26 mouse cellular contexts compared by ENCODE assay signal in genomic region chr9:45745451-45745850, GRCm38 (mm10).
DNase-seq lines count a peak whose midpoint lies in the region; ATAC-seq and TF ChIP-seq lines count a peak whose summit lies in the region.
"Had no signal": no experiment of that assay in that cellular context is flagged by ENCODE, and none has a peak within 500 bp of the region (broad histone marks: within the 10 kb centered on the region; RNA-seq: fewer than 3 reads in every experiment).

No protein-coding gene starts in this region.

- no peak for DNase-seq in forebrain, embryonic 10.5 days (ENCODE audit: extremely low spot score, low spot score)
- DNase-seq in midbrain, postnatal 0 days (ENCODE audit: low spot score): peak; percentile 7
- no peak for DNase-seq in midbrain, embryonic 11.5 days (ENCODE audit: low spot score, missing footprints)
- DNase-seq in liver, embryonic 14.5 days (ENCODE audit: low read depth in 3 of 3, low spot score in 3 of 3): peak in 1 of 3 experiments; percentile 14
- no peak for DNase-seq in urinary bladder, postnatal 25 days (ENCODE audit: low spot score)
- DNase-seq: adrenal gland, adult 2 months; cerebellum, adult 9-11 months; forebrain, postnatal 0 days; gastrocnemius, postnatal 14 days; heart, adult 18-20 months; heart, postnatal 10 days; lung, adult 2 months; lung, postnatal 14 days; right cerebral cortex, postnatal 14 days; thymus, postnatal 14 days had no signal

- no peaks in the 10 kb centered on the region for H3K9me3 ChIP-seq in forebrain, embryonic 13.5 days (replicated peaks)
- H3K9me3 ChIP-seq in forebrain, embryonic 10.5 days: no peaks in the 10 kb centered on the region
- no peaks in the 10 kb centered on the region for H3K9me3 ChIP-seq in midbrain, postnatal 0 days (ENCODE audit: low read length)
- H3K9me3 ChIP-seq in midbrain, embryonic 11.5 days (ENCODE audit: control insufficient read depth, low read length): no peaks in the 10 kb centered on the region
- H3K9me3 ChIP-seq in liver, embryonic 14.5 days (ENCODE audit: control insufficient read depth, low read length): no peaks in the 10 kb centered on the region
- H3K9me3 ChIP-seq in neural tube, embryonic 15.5 days (replicated peaks): no peaks in the 10 kb centered on the region
- H3K9me3 ChIP-seq in hindbrain, embryonic 16.5 days (ENCODE audit: control insufficient read depth, low read length): no peaks in the 10 kb centered on the region
- H3K9me3 ChIP-seq: embryonic facial prominence, embryonic 10.5 days; heart, embryonic 12.5 days; kidney, embryonic 15.5 days; limb, embryonic 12.5 days had no signal

- H3K9ac ChIP-seq in forebrain, embryonic 13.5 days: no peak overlapping the region
- H3K9ac ChIP-seq in midbrain, postnatal 0 days (replicated peaks; ENCODE audit: low read length, poor library complexity, severe bottlenecking): no peak overlapping the region
- H3K9ac ChIP-seq in midbrain, embryonic 11.5 days (ENCODE audit: low read length): no peak overlapping the region
- H3K9ac ChIP-seq in liver, embryonic 14.5 days (replicated peaks): no peak overlapping the region
- no peak overlapping the region for H3K9ac ChIP-seq in neural tube, embryonic 15.5 days (replicated peaks)
- H3K9ac ChIP-seq in hindbrain, embryonic 16.5 days (ENCODE audit: low read depth, low read length): no peak overlapping the region
- H3K9ac ChIP-seq: forebrain, postnatal 0 days; heart, embryonic 12.5 days; kidney, embryonic 15.5 days; limb, embryonic 12.5 days had no signal

- H3K4me2 ChIP-seq in forebrain, embryonic 13.5 days: no peak overlapping the region
- H3K4me2 ChIP-seq in midbrain, postnatal 0 days (ENCODE audit: low read depth, low read length, poor library complexity, severe bottlenecking): no peak overlapping the region
- no peak overlapping the region for H3K4me2 ChIP-seq in midbrain, embryonic 11.5 days
- H3K4me2 ChIP-seq in liver, embryonic 14.5 days (ENCODE audit: low read depth): no peak overlapping the region
- no peak overlapping the region for H3K4me2 ChIP-seq in neural tube, embryonic 15.5 days
- H3K4me2 ChIP-seq in hindbrain, embryonic 16.5 days (ENCODE audit: low read length): no peak overlapping the region
- H3K4me2 ChIP-seq: heart, embryonic 12.5 days; kidney, embryonic 15.5 days; limb, embryonic 12.5 days had no signal

- no peaks in the 10 kb centered on the region for H3K27me3 ChIP-seq in forebrain, embryonic 13.5 days
- 0 out of 2 replicates have a peak, but pooled peaks cover 5% of the 10 kb centered on the region for H3K27me3 ChIP-seq in forebrain, embryonic 10.5 days (ENCODE audit: poor library complexity, severe bottlenecking)
- H3K27me3 ChIP-seq in midbrain, postnatal 0 days (ENCODE audit: insufficient read depth, low read length): no peaks in the 10 kb centered on the region
- H3K27me3 ChIP-seq in midbrain, embryonic 11.5 days (ENCODE audit: control insufficient read depth, insufficient read depth, low read length): no peaks in the 10 kb centered on the region
- H3K27me3 ChIP-seq in liver, embryonic 14.5 days (ENCODE audit: control insufficient read depth, insufficient read depth, low read length): no peaks in the 10 kb centered on the region
- H3K27me3 ChIP-seq in neural tube, embryonic 15.5 days (replicated peaks): 0 out of 2 replicates have a peak, but pooled peaks cover 6% of the 10 kb centered on the region
- H3K27me3 ChIP-seq in hindbrain, embryonic 16.5 days (replicated peaks; ENCODE audit: control insufficient read depth, insufficient read depth, low read length): no peaks in the 10 kb centered on the region

- TF ChIP-seq EP300 in liver, embryonic 14.5 days (IDR thresholded peaks at IDR 0.05; ENCODE audit: low read depth): 0 out of 2 replicates have a peak, but pooled peaks have one; percentile 11

- no peak overlapping the region for H3K4me3 ChIP-seq in forebrain, embryonic 13.5 days
- no peak overlapping the region for H3K4me3 ChIP-seq in forebrain, embryonic 10.5 days
- no peak overlapping the region for H3K4me3 ChIP-seq in midbrain, postnatal 0 days (ENCODE audit: low read depth, low read length)
- no peak overlapping the region for H3K4me3 ChIP-seq in midbrain, embryonic 11.5 days (ENCODE audit: low read depth, low read length)
- no peak overlapping the region for H3K4me3 ChIP-seq in liver, embryonic 14.5 days (ENCODE audit: insufficient read depth in 1 of 2, low read depth in 2 of 2, low read length in 2 of 2)
- no peak overlapping the region for H3K4me3 ChIP-seq in neural tube, embryonic 15.5 days (replicated peaks)
- no peak overlapping the region for H3K4me3 ChIP-seq in hindbrain, embryonic 16.5 days (ENCODE audit: low read length)
- H3K4me3 ChIP-seq: embryonic facial prominence, embryonic 10.5 days; heart, embryonic 12.5 days; kidney, embryonic 15.5 days; limb, embryonic 12.5 days had no signal

- 0 out of 2 replicates have a peak overlapping the region, but pooled peaks have one; percentile 20 for H3K27ac ChIP-seq in forebrain, embryonic 13.5 days
- H3K27ac ChIP-seq in forebrain, embryonic 10.5 days: no peak overlapping the region
- H3K27ac ChIP-seq in midbrain, postnatal 0 days (ENCODE audit: low read depth, low read length): no peak overlapping the region
- no peak overlapping the region for H3K27ac ChIP-seq in midbrain, embryonic 11.5 days (ENCODE audit: low read depth, low read length)
- no peak overlapping the region for H3K27ac ChIP-seq in liver, embryonic 14.5 days
- 0 out of 2 replicates have a peak overlapping the region, but pooled peaks have one; percentile 5 for H3K27ac ChIP-seq in neural tube, embryonic 15.5 days (replicated peaks)
- H3K27ac ChIP-seq in hindbrain, embryonic 16.5 days (ENCODE audit: low read depth, low read length): no peak overlapping the region
- H3K27ac ChIP-seq: embryonic facial prominence, embryonic 10.5 days; kidney, embryonic 15.5 days; limb, embryonic 12.5 days; stomach, postnatal 0 days had no signal

- peaks cover 36% of the 10 kb centered on the region for H3K36me3 ChIP-seq in forebrain, embryonic 13.5 days (ENCODE audit: poor library complexity, severe bottlenecking)
- H3K36me3 ChIP-seq in forebrain, embryonic 10.5 days (replicated peaks): no peaks in the 10 kb centered on the region
- H3K36me3 ChIP-seq in midbrain, postnatal 0 days (ENCODE audit: insufficient read depth, low read length): peaks cover 23% of the 10 kb centered on the region
- no peaks in the 10 kb centered on the region for H3K36me3 ChIP-seq in midbrain, embryonic 11.5 days (ENCODE audit: control insufficient read depth, insufficient read depth, low read length)
- no peaks in the 10 kb centered on the region for H3K36me3 ChIP-seq in liver, embryonic 14.5 days (replicated peaks; ENCODE audit: control insufficient read depth, insufficient read depth, low read depth)
- peaks cover 5% of the 10 kb centered on the region; the same call in 1 of the 2 replicates for H3K36me3 ChIP-seq in neural tube, embryonic 15.5 days
- H3K36me3 ChIP-seq in hindbrain, embryonic 16.5 days (ENCODE audit: control insufficient read depth, insufficient read depth, low read length): peaks cover 3% of the 10 kb centered on the region; the same call in 1 of the 2 replicates
- H3K36me3 ChIP-seq: embryonic facial prominence, embryonic 10.5 days; heart, embryonic 12.5 days; kidney, embryonic 15.5 days; limb, embryonic 12.5 days had no signal

- no peak for TF ChIP-seq CTCF in midbrain, postnatal 0 days (IDR thresholded peaks at IDR 0.05)
- no peak for TF ChIP-seq CTCF in liver, embryonic 14.5 days (IDR thresholded peaks at IDR 0.05; ENCODE audit: low read depth)

- no peak for ATAC-seq in forebrain, embryonic 13.5 days
- ATAC-seq in midbrain, postnatal 0 days (ENCODE audit: low FRiP score): no peak
- ATAC-seq in midbrain, embryonic 11.5 days (ENCODE audit: low FRiP score): no peak
- ATAC-seq in liver, embryonic 14.5 days (ENCODE audit: insufficient read depth): peak; percentile 61; the same call in 1 of the 2 replicates
- ATAC-seq in neural tube, embryonic 15.5 days (ENCODE audit: low FRiP score): no peak
- ATAC-seq in hindbrain, embryonic 16.5 days: no peak
- ATAC-seq: forebrain, postnatal 0 days; intestine, postnatal 0 days; midbrain, embryonic 16.5 days; Patski had no signal

- WGBS in forebrain, embryonic 13.5 days: 76% methylated on average over 7 of the region's 7 CpGs
- WGBS in forebrain, embryonic 10.5 days: 77% methylated on average over 7 of the region's 7 CpGs
- 41% methylated on average over 7 of the region's 7 CpGs for WGBS in midbrain, postnatal 0 days
- 76% methylated on average over 7 of the region's 7 CpGs for WGBS in midbrain, embryonic 11.5 days
- 26% methylated on average over 7 of the region's 7 CpGs for WGBS in liver, embryonic 14.5 days (ENCODE audit: insufficient replicate concordance)
- 47% methylated on average over 7 of the region's 7 CpGs for WGBS in neural tube, embryonic 15.5 days
- 48% methylated on average over 7 of the region's 7 CpGs for WGBS in hindbrain, embryonic 16.5 days

- H3K4me1 ChIP-seq in forebrain, embryonic 13.5 days: peaks cover 9% of the 10 kb centered on the region
- peaks cover under 1% of the 10 kb centered on the region for H3K4me1 ChIP-seq in forebrain, embryonic 10.5 days
- no peaks in the 10 kb centered on the region for H3K4me1 ChIP-seq in midbrain, postnatal 0 days (ENCODE audit: insufficient read depth, low read length)
- no peaks in the 10 kb centered on the region for H3K4me1 ChIP-seq in midbrain, embryonic 11.5 days (ENCODE audit: control insufficient read depth, insufficient read depth, low read length)
- no peaks in the 10 kb centered on the region for H3K4me1 ChIP-seq in liver, embryonic 14.5 days (replicated peaks; ENCODE audit: control insufficient read depth in 2 of 2, insufficient read depth in 2 of 2, low read length in 1 of 2)
- peaks cover 5% of the 10 kb centered on the region; the same call in 1 of the 2 replicates for H3K4me1 ChIP-seq in neural tube, embryonic 15.5 days
- no peaks in the 10 kb centered on the region for H3K4me1 ChIP-seq in hindbrain, embryonic 16.5 days (ENCODE audit: control insufficient read depth, insufficient read depth, low read depth, low read length)
- H3K4me1 ChIP-seq: embryonic facial prominence, embryonic 10.5 days; heart, embryonic 12.5 days; kidney, embryonic 15.5 days; limb, embryonic 12.5 days had no signal

Comparison
In these comparisons a context has a peak if more than half of its experiments do, and no peak if none do; other contexts are left out.
1. H3K27ac ChIP-seq: peak in forebrain, embryonic 13.5 days (single experiment) and neural tube, embryonic 15.5 days (single experiment); none in forebrain, embryonic 10.5 days (single experiment), midbrain, postnatal 0 days (single experiment), midbrain, embryonic 11.5 days (single experiment), liver, embryonic 14.5 days (single experiment) and hindbrain, embryonic 16.5 days (single experiment).